Mouse (Mus musculus) induced T-regulatory cell, adult 2 months (primary cell): ENCODE results near the gene Cabp2.

Source experiments
- DNase-seq: peaks from one replicate; pipeline ENCODE4 v3.0.0-alpha.2; 2012; ENCODE audit warnings: low read depth

Cabp2 gene

GRCm38 (mm10) chr19:4125268-4125667 lies 43.9 kb downstream of the Cabp2 start:
- peak; percentile 53 for DNase-seq

GRCm38 (mm10) chr19:4125741-4126696 lies 44.6 kb downstream of the Cabp2 start, which contains the start of gene Aip:
TSS of gene Aip (minus strand) at chr19:4125858.
- DNase-seq: peak; percentile 98

- DNase-seq: peak; percentile 53
Measured at GRCm38 (mm10) chr19:4126759-4127495, 45.5 kb downstream of the Cabp2 start.

- DNase-seq: no peak
Measured at GRCm38 (mm10) chr19:4129462-4129861, 48.1 kb downstream of the Cabp2 start.

- DNase-seq: no peak
Measured at GRCm38 (mm10) chr19:4130106-4130505, 48.7 kb downstream of the Cabp2 start.

- no peak for DNase-seq
Measured at GRCm38 (mm10) chr19:4131075-4131474, 49.7 kb downstream of the Cabp2 start.

GRCm38 (mm10) chr19:4131768-4132167 lies 50.4 kb downstream of the Cabp2 start:
- no peak for DNase-seq

- DNase-seq: no peak
Measured at GRCm38 (mm10) chr19:4134354-4134753, 53.0 kb downstream of the Cabp2 start.

GRCm38 (mm10) chr19:4135229-4135962 lies 54.0 kb downstream of the Cabp2 start:
- peak; percentile 61 for DNase-seq

- DNase-seq: peak; percentile 76
Measured at GRCm38 (mm10) chr19:4135963-4136345, 54.6 kb downstream of the Cabp2 start.

- peak; percentile 72 for DNase-seq
Measured at GRCm38 (mm10) chr19:4136463-4136862, 55.1 kb downstream of the Cabp2 start.
